Mouse (Mus musculus): ENCODE measurements around the gene Usp21. TPM values are rescaled to one million over a fixed set of nuclear protein-coding genes. Genes with fewer than 3 reads are reported as not detected.

Usp21 gene
- polyA plus RNA-seq, 1 experiment from 2014 or later: 125 TPM

DNA sequence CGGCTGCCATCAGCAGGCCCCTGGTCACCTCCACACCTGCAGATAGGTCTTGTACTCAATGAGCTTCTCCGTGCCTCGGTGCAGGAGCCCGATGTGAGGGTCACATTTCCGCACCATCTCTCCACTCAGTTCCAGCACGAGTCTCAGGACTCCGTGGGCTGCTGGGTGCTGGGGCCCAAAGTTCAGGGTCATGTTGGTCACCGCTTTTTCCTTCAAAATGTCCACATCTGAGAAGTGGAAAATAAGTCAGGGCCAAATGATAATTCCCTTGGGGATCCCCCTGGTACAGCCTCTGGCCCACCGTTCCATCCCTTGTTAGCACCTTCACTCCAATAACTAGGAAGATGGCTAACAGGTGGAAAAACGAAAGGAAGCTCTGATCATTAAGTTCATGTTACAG is 46.9 kb downstream of the Usp21 start:
- Histone ChIP-seq H3K4me1 (peaks cover 5% of the 10 kb centered on the region), H3K9me3 (replicated peaks) (no peaks in the 10 kb centered on the region), H3K4me3 (no peak overlapping the region), H3K27ac (no peak overlapping the region), H3K27me3 (ENCODE audit: low read depth, poor library complexity, severe bottlenecking) (no peaks in the 10 kb centered on the region), H3K36me3 (peaks cover 97% of the 10 kb centered on the region)
- DNase-seq (ENCODE audit: low spot score): no peak
- WGBS: 91% methylated on average over 10 of the region's 10 CpGs

DNA sequence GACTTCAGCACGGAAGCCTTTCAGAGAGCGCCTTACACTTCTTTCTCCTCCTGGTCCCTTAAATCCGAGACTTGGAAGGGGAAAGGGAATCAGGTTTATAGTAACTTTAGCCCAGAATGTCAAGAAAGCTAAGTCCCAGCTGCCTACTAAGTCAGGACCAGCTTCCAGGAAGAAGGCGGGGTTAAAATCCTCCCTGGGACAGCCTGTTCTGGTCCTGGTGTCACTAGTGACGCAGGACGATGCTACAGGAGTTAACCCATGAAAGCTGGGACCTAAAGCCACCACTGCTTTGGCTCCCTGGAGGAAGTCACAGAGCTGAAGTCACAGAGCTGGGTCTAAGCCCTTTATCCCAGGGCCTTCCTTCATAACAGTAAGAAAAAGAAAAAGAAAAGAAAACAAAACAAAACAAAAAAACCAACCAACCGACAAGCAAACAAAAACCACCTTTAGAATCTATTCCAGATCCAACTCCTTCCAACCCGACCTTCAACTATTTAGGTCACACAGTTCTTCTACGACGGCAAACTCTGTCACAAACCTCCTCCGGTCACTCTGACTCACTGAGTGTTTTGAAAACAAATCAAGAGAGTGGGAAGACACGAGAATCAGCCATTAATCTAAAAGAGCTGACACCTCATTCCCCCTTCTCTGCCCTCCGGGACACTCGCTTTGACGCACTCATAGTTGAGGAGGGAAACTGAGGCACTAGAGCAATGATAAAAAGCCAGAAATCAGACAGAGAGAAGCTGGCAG is 47.6 kb downstream of the Usp21 start:
- H3K4me1 ChIP-seq: no peaks in the 10 kb centered on the region
- H3K9me3 ChIP-seq (replicated peaks): no peaks in the 10 kb centered on the region
- H3K36me3 ChIP-seq: peaks cover 97% of the 10 kb centered on the region
- DNase-seq (ENCODE audit: low spot score): no peak
- 83% methylated on average over 15 of the region's 15 CpGs for WGBS
- no peaks in the 10 kb centered on the region for H3K27me3 ChIP-seq (ENCODE audit: low read depth, poor library complexity, severe bottlenecking)
- H3K27ac ChIP-seq: no peak overlapping the region
- no peak overlapping the region for H3K4me3 ChIP-seq

DNA sequence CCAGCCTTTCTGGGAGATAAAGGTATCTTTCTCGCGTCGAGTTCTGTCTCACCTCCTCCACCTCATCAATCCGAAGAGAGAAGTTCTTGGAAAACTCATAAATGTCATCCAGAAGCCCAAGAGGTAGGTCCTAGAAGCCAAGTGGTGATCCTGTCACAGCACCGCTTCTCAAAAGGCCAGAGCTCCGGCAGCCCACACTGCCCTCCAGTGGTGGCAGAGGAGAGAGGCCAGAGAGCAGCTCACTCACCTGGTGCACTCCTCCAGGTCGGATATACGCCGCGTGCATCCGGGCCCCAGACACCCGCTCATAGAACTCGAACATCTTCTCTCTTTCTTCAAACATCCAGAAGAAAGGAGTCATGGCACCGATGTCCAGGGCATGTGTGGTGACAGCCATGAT is 49.3 kb downstream of the Usp21 start:
- H3K27ac ChIP-seq: no peak overlapping the region
- peak; percentile 75 for DNase-seq (ENCODE audit: low spot score)
- WGBS: 77% methylated on average over 14 of the region's 14 CpGs
- H3K36me3 ChIP-seq: peaks cover 100% of the 10 kb centered on the region
- H3K4me1 ChIP-seq: no peaks in the 10 kb centered on the region
- no peaks in the 10 kb centered on the region for H3K9me3 ChIP-seq (replicated peaks)
- H3K27me3 ChIP-seq (ENCODE audit: low read depth, poor library complexity, severe bottlenecking): no peaks in the 10 kb centered on the region
- H3K4me3 ChIP-seq: no peak overlapping the region

DNA sequence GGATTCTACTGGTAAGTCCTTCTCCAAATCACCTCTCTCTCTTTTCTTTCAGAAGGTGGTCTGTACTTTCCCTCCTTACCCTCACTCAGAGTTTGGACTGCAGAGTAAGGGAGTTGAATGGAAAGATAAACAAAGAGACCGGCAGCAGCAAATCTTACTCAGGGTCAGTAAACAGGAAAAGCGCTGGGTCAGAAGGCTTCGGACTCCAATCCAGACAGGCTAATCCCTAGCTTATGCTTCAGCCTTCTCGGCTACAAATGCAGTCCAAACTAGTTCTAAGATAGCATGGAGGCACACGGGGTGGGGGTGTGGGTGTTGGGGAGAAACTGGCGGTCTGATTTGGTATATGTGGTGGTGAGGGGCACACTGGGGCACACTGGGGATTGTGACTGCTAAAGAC is 50.4 kb downstream of the Usp21 start:
- DNase-seq (ENCODE audit: low spot score): no peak
- 89% methylated on average over 6 of the region's 6 CpGs for WGBS
- no peaks in the 10 kb centered on the region for H3K9me3 ChIP-seq (replicated peaks)
- no peaks in the 10 kb centered on the region for H3K4me1 ChIP-seq
- no peaks in the 10 kb centered on the region for H3K27me3 ChIP-seq (ENCODE audit: low read depth, poor library complexity, severe bottlenecking)
- H3K36me3 ChIP-seq: peaks cover 93% of the 10 kb centered on the region
- no peak overlapping the region for H3K4me3 ChIP-seq
- H3K27ac ChIP-seq: no peak overlapping the region

DNA sequence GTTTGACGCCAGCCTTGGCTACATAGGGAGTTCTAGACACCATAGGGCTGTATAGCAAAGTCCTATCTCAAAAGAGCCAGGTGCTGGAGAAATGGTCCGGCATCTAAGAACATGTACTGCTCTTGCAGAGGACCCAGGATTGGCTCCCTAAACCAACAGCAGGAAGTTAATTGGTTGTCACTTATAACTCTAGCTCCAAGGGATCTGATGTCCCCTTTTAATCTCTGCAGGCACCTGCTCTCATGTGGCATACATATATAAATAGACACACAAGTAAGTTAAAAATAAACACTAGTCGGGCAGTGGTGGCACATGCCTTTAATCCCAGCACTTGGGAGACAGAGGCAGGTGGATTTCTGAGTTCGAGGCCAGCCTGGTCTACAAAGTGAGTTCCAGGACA is 52.0 kb downstream of the Usp21 start:
- H3K4me3 ChIP-seq: no peak overlapping the region
- 96% methylated on average over 4 of the region's 4 CpGs for WGBS
- no peaks in the 10 kb centered on the region for H3K9me3 ChIP-seq (replicated peaks)
- peaks cover 77% of the 10 kb centered on the region for H3K36me3 ChIP-seq
- no peak for DNase-seq (ENCODE audit: low spot score)
- no peaks in the 10 kb centered on the region for H3K27me3 ChIP-seq (ENCODE audit: low read depth, poor library complexity, severe bottlenecking)
- H3K27ac ChIP-seq: no peak overlapping the region
- H3K4me1 ChIP-seq: peaks cover 13% of the 10 kb centered on the region

DNA sequence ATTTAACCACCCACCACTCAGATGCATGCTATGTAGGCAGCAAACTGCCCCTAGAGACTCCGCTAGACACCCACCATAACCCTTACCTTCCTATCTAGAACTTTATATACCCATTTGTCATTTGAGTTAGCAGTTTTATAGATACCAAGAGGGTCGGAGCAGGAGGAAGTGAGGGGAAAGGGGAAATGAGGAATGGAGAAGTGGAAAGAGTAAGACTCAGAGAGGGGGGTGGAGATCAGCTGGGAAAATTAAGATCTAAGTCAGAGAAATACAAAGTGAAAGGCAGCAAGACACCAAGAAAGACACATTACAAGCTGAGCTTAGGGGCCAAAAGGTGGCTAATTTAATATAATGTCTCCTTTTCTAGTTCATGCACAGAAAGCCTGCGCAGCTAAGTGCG is 53.3 kb downstream of the Usp21 start:
- Histone ChIP-seq H3K36me3 (peaks cover 64% of the 10 kb centered on the region), H3K4me3 (no peak overlapping the region), H3K9me3 (replicated peaks) (no peaks in the 10 kb centered on the region), H3K4me1 (peaks cover 25% of the 10 kb centered on the region), H3K27ac (no peak overlapping the region), H3K27me3 (ENCODE audit: low read depth, poor library complexity, severe bottlenecking) (no peaks in the 10 kb centered on the region)
- WGBS: 86% methylated on average over 4 of the region's 4 CpGs
- no peak for DNase-seq (ENCODE audit: low spot score)

DNA sequence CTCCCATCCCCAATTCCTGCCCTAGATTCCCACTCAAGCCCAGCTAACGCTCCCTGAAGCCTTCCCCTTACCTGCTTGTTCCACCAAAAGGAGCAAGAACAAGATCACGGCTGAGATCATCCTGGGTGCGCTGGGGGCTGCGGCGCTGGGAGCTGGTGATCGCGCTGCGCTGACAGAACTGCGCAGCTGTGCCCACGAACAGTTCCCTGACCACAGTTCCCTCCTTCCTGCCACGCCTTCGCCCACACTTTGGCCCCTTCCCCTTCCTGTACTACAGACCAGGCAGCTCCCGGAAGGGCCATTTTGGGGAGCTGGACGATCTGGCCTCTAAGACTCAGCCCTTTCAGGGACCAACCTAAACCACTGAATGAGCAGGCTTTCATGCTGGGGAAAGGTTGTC is 53.7 kb downstream of the Usp21 start, which contains the start of gene Fcer1g:
Gene Fcer1g (minus strand): TSS at position 240 of the 400 bp plus-strand sequence.
- no peak for DNase-seq (ENCODE audit: low spot score)
- 95% methylated on average over 14 of the region's 14 CpGs for WGBS
- no peaks in the 10 kb centered on the region for H3K9me3 ChIP-seq (replicated peaks)
- H3K27me3 ChIP-seq (ENCODE audit: low read depth, poor library complexity, severe bottlenecking): no peaks in the 10 kb centered on the region
- no peak within 1 kb of the TSS for H3K27ac ChIP-seq
- H3K4me3 ChIP-seq: no peak within 1 kb of the TSS
- peaks cover 60% of the 10 kb centered on the region for H3K36me3 ChIP-seq
- peaks cover 29% of the 10 kb centered on the region for H3K4me1 ChIP-seq

DNA sequence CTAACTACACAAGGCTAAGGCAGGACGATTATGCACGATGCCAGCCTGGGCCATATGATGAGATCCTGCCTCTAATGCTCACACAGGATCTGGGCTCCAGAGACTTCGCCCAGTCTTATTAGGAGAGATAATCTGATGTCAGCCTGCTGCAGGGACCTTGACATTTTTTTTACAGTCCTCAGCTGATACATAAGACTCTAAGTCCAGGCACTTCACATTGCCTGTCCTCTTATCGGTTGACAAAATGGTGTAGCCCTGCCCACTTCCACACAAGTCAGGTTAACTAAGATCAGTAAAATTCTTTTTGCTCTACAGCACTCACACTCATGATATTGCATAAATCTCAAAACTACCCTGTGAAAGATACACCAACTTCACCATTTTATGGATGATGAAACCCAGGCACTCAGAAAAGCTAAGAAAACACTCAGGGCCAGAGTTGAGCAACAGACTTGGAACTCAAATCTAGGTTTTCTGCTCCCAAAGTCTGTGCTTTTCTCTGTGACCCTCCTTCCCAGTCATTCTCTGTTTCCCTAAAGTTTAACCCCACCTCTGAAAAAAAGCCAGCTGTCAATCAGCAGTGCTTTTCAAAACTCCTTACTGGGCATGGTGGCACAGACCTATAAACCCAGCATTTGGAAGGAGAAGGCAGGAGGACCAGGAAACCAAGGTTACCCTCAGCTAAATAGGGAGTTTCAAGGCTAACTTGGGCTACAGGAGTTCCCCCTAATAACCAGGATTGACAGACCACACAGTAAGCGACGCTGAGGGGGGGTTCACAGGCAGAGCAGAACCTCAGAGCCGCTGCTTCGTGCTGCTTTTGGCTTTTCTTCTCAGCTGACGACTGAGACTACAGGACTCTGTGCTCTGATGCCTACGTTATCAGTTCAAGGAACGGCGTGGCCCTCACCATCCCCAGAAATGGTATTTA is 54.7 kb downstream of the Usp21 start:
- WGBS: 88% methylated on average over 12 of the region's 12 CpGs
- DNase-seq (ENCODE audit: low spot score): no peak
- H3K27ac ChIP-seq: no peak overlapping the region
- no peaks in the 10 kb centered on the region for H3K27me3 ChIP-seq (ENCODE audit: low read depth, poor library complexity, severe bottlenecking)
- H3K4me1 ChIP-seq: peaks cover 29% of the 10 kb centered on the region
- H3K9me3 ChIP-seq (replicated peaks): no peaks in the 10 kb centered on the region
- H3K36me3 ChIP-seq: peaks cover 50% of the 10 kb centered on the region
- no peak overlapping the region for H3K4me3 ChIP-seq

DNA sequence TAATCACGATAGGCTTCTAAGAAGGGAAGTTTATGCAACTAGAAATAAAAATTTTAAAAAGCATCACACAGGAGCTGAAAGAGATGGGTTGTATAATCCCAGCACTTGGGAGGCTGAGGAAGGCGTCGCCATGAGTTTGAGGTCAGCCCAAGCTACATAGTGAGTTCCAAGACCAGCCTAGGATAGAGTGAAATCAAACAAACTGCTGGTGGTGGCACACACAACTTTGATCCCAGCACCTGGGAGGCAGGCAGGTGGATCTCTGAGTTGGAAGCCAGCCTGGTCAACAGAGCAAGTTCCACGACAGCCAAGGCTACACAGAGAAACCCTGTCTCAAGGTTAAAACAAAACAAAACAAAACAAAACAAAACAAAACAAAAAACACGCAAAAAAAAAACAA is 55.4 kb downstream of the Usp21 start:
- WGBS: 87% methylated on average over 5 of the region's 5 CpGs
- no peak for DNase-seq (ENCODE audit: low spot score)
- Histone ChIP-seq H3K4me3 (no peak overlapping the region), H3K27ac (no peak overlapping the region), H3K27me3 (ENCODE audit: low read depth, poor library complexity, severe bottlenecking) (no peaks in the 10 kb centered on the region), H3K36me3 (peaks cover 42% of the 10 kb centered on the region), H3K4me1 (peaks cover 29% of the 10 kb centered on the region), H3K9me3 (replicated peaks) (no peaks in the 10 kb centered on the region)

Other genes with a start within 250 kb of the Usp21 start
- gene Fcgr3, start 223.1 kb downstream of the Usp21 start, polyA plus RNA-seq (2016; fragmentation: Nextera tagmentation; extraction: Ambion mirVana): 3.0 and 3.3 TPM in 2 replicates
- 1.0 and 1.1 TPM in 2 replicates for gene Cfap126, start 174.1 kb downstream of the Usp21 start, polyA plus RNA-seq (2016; fragmentation: Nextera tagmentation; extraction: Ambion mirVana)
- 250 and 257 TPM in 2 replicates for gene Sdhc, start 137.4 kb downstream of the Usp21 start, polyA plus RNA-seq (2016; fragmentation: Nextera tagmentation; extraction: Ambion mirVana)
- gene Mpz, start 137.3 kb downstream of the Usp21 start, polyA plus RNA-seq (2016; fragmentation: Nextera tagmentation; extraction: Ambion mirVana): 0.44 TPM in 1 of 2 replicates, not detected in the other
- gene Pcp4l1, start 91.7 kb downstream of the Usp21 start, polyA plus RNA-seq (2016; fragmentation: Nextera tagmentation; extraction: Ambion mirVana): 1.7 and 1.9 TPM in 2 replicates
- 0.23 and 0.34 TPM in 2 replicates for gene Nr1i3, start 74.0 kb downstream of the Usp21 start, polyA plus RNA-seq (2016; fragmentation: Nextera tagmentation; extraction: Ambion mirVana)
- gene Tomm40l, start 65.5 kb downstream of the Usp21 start, polyA plus RNA-seq (2016; fragmentation: Nextera tagmentation; extraction: Ambion mirVana): 32.2 and 32.5 TPM in 2 replicates
- 1.9 and 2.6 TPM in 2 replicates for gene Apoa2, start 62.9 kb downstream of the Usp21 start, polyA plus RNA-seq (2016; fragmentation: Nextera tagmentation; extraction: Ambion mirVana)
- 6.4 and 10.7 TPM in 2 replicates for gene Fcer1g, start 53.6 kb downstream of the Usp21 start, polyA plus RNA-seq (2016; fragmentation: Nextera tagmentation; extraction: Ambion mirVana)
- gene Adamts4, start 37.6 kb downstream of the Usp21 start, polyA plus RNA-seq (2016; fragmentation: Nextera tagmentation; extraction: Ambion mirVana): 7.3 and 10.5 TPM in 2 replicates
- gene Ndufs2, start 36.6 kb downstream of the Usp21 start, polyA plus RNA-seq (2016; fragmentation: Nextera tagmentation; extraction: Ambion mirVana): 308 and 312 TPM in 2 replicates
- 69.0 and 75.1 TPM in 2 replicates for gene B4galt3, start 17.7 kb downstream of the Usp21 start, polyA plus RNA-seq (2016; fragmentation: Nextera tagmentation; extraction: Ambion mirVana)
- gene Ppox, start 6.8 kb downstream of the Usp21 start, polyA plus RNA-seq (2016; fragmentation: Nextera tagmentation; extraction: Ambion mirVana): 48.4 and 62.3 TPM in 2 replicates
- 99.6 and 101 TPM in 2 replicates for gene Ufc1, start 7.0 kb upstream of the Usp21 start, polyA plus RNA-seq (2016; fragmentation: Nextera tagmentation; extraction: Ambion mirVana)
- 44.3 and 50.5 TPM in 2 replicates for gene Dedd, start 41.2 kb upstream of the Usp21 start, polyA plus RNA-seq (2016; fragmentation: Nextera tagmentation; extraction: Ambion mirVana)
- gene Nit1, start 57.7 kb upstream of the Usp21 start, polyA plus RNA-seq (2016; fragmentation: Nextera tagmentation; extraction: Ambion mirVana): 32.8 and 36.3 TPM in 2 replicates
- 149 TPM in 2 replicates for gene Pfdn2, start 57.7 kb upstream of the Usp21 start, polyA plus RNA-seq (2016; fragmentation: Nextera tagmentation; extraction: Ambion mirVana)
- gene Klhdc9, start 72.8 kb upstream of the Usp21 start, polyA plus RNA-seq (2016; fragmentation: Nextera tagmentation; extraction: Ambion mirVana): 1.6 and 2.4 TPM in 2 replicates
- gene Nectin4, start 82.1 kb upstream of the Usp21 start, polyA plus RNA-seq (2016; fragmentation: Nextera tagmentation; extraction: Ambion mirVana): 3.4 and 4.8 TPM in 2 replicates
- 0.56 and 0.69 TPM in 2 replicates for gene Arhgap30, start 101.0 kb upstream of the Usp21 start, polyA plus RNA-seq (2016; fragmentation: Nextera tagmentation; extraction: Ambion mirVana)
- gene Usf1, start 123.3 kb upstream of the Usp21 start, polyA plus RNA-seq (2016; fragmentation: Nextera tagmentation; extraction: Ambion mirVana): 119 and 127 TPM in 2 replicates
- 6.2 and 7.5 TPM in 2 replicates for gene Tstd1, start 130.9 kb upstream of the Usp21 start, polyA plus RNA-seq (2016; fragmentation: Nextera tagmentation; extraction: Ambion mirVana)
- 34.7 and 38.2 TPM in 2 replicates for gene F11r, start 149.5 kb upstream of the Usp21 start, polyA plus RNA-seq (2016; fragmentation: Nextera tagmentation; extraction: Ambion mirVana)
- gene Alyref2, start 215.5 kb upstream of the Usp21 start, polyA plus RNA-seq (2016; fragmentation: Nextera tagmentation; extraction: Ambion mirVana): 6.5 and 8.6 TPM in 2 replicates
- not detected in 2 replicates for gene Itln1, start 247.3 kb upstream of the Usp21 start, polyA plus RNA-seq (2016; fragmentation: Nextera tagmentation; extraction: Ambion mirVana)

All from limb, embryonic 10.5 days (tissue).